In genomic region chr15:81247583-81248340, GRCm38 (mm10) we compare ENCODE assay signal across 8 mouse cellular contexts. TPM values are rescaled to one million over a fixed set of nuclear protein-coding genes. Genes with fewer than 3 reads are reported as not detected.
DNase-seq lines count a peak whose midpoint lies in the region; ATAC-seq and TF ChIP-seq lines count a peak whose summit lies in the region.

No protein-coding gene starts in this region.

- no peak overlapping the region for H3K9ac ChIP-seq in hindbrain, embryonic 13.5 days
- no peak overlapping the region for H3K9ac ChIP-seq in liver, embryonic 13.5 days
- H3K9ac ChIP-seq in forebrain, embryonic 11.5 days (ENCODE audit: low read length): no peak overlapping the region

- 47% methylated on average over 13 of the region's 13 CpGs for WGBS in hindbrain, embryonic 13.5 days
- 65% methylated on average over 13 of the region's 13 CpGs for WGBS in hindbrain, embryonic 10.5 days
- WGBS in liver, embryonic 13.5 days (ENCODE audit: insufficient replicate concordance): 15% methylated on average over 13 of the region's 13 CpGs
- WGBS in forebrain, embryonic 11.5 days: 71% methylated on average over 13 of the region's 13 CpGs

- DNase-seq in hindbrain, embryonic 10.5 days (ENCODE audit: low spot score): no peak
- DNase-seq in heart, postnatal 25 days (ENCODE audit: low spot score): peak; percentile 19
- no peak for DNase-seq in liver, embryonic 13.5 days
- no peak for DNase-seq in left cerebral cortex, postnatal 10 days (ENCODE audit: extremely low spot score in 1 of 2, low spot score in 2 of 2)
- no peak for DNase-seq in forebrain, embryonic 11.5 days (ENCODE audit: low spot score)
- no peak for DNase-seq in c-Kit-positive CD71-positive TER-119-positive erythroid progenitor cells, embryonic 14.5 days (ENCODE audit: low spot score)

- no peak for TF ChIP-seq POLR2A in bone marrow macrophage, adult 2 months (IDR thresholded peaks at IDR 0.05; ENCODE audit: borderline replicate concordance, low read depth, low read length)

- H3K4me1 ChIP-seq in hindbrain, embryonic 13.5 days (replicated peaks): peaks cover 6% of the 10 kb centered on the region
- H3K4me1 ChIP-seq in hindbrain, embryonic 10.5 days (replicated peaks): peaks cover 12% of the 10 kb centered on the region
- peaks cover 9% of the 10 kb centered on the region for H3K4me1 ChIP-seq in bone marrow macrophage, adult 2 months (ENCODE audit: control insufficient read depth, insufficient read depth, low read length)
- H3K4me1 ChIP-seq in liver, embryonic 13.5 days (replicated peaks): peaks cover 5% of the 10 kb centered on the region
- H3K4me1 ChIP-seq in forebrain, embryonic 11.5 days (replicated peaks; ENCODE audit: control insufficient read depth, insufficient read depth, low read length): no peaks in the 10 kb centered on the region

- no peaks in the 10 kb centered on the region for H3K36me3 ChIP-seq in hindbrain, embryonic 13.5 days
- H3K36me3 ChIP-seq in hindbrain, embryonic 10.5 days: no peaks in the 10 kb centered on the region
- H3K36me3 ChIP-seq in liver, embryonic 13.5 days: no peaks in the 10 kb centered on the region
- H3K36me3 ChIP-seq in forebrain, embryonic 11.5 days (ENCODE audit: control insufficient read depth, insufficient read depth, low read length): no peaks in the 10 kb centered on the region

- H3K27me3 ChIP-seq in hindbrain, embryonic 13.5 days: no peaks in the 10 kb centered on the region
- no peaks in the 10 kb centered on the region for H3K27me3 ChIP-seq in hindbrain, embryonic 10.5 days (ENCODE audit: insufficient read depth, poor library complexity, severe bottlenecking)
- H3K27me3 ChIP-seq in liver, embryonic 13.5 days: no peaks in the 10 kb centered on the region
- no peaks in the 10 kb centered on the region for H3K27me3 ChIP-seq in forebrain, embryonic 11.5 days (ENCODE audit: control insufficient read depth, insufficient read depth, low read length)

- H3K4me3 ChIP-seq in hindbrain, embryonic 13.5 days: no peak overlapping the region
- H3K4me3 ChIP-seq in hindbrain, embryonic 10.5 days: no peak overlapping the region
- peak overlapping the region; percentile 30; the same call in 1 of the 2 replicates for H3K4me3 ChIP-seq in bone marrow macrophage, adult 2 months (ENCODE audit: insufficient read depth, low read length)
- H3K4me3 ChIP-seq in liver, embryonic 13.5 days (replicated peaks): no peak overlapping the region
- no peak overlapping the region for H3K4me3 ChIP-seq in forebrain, embryonic 11.5 days (ENCODE audit: low read depth, low read length)

- peaks cover 9% of the 10 kb centered on the region; the same call in 1 of the 2 replicates for H3K9me3 ChIP-seq in hindbrain, embryonic 13.5 days
- H3K9me3 ChIP-seq in hindbrain, embryonic 10.5 days: no peaks in the 10 kb centered on the region
- H3K9me3 ChIP-seq in liver, embryonic 13.5 days (replicated peaks): peaks cover 5% of the 10 kb centered on the region; the same call in 1 of the 2 replicates
- H3K9me3 ChIP-seq in forebrain, embryonic 11.5 days (ENCODE audit: control insufficient read depth, low read length): no peaks in the 10 kb centered on the region; the same call in 1 of the 2 replicates

- H3K4me2 ChIP-seq in hindbrain, embryonic 13.5 days: no peak overlapping the region
- H3K4me2 ChIP-seq in liver, embryonic 13.5 days: peak overlapping the region; percentile 21
- H3K4me2 ChIP-seq in forebrain, embryonic 11.5 days (ENCODE audit: low read depth, low read length, severe bottlenecking): no peak overlapping the region

- TF ChIP-seq CTCF in bone marrow macrophage, adult 2 months (IDR thresholded peaks at IDR 0.05; ENCODE audit: low read depth, low read length): no peak

- 0 out of 2 replicates have a peak overlapping the region, but pooled peaks have one; percentile 40 for H3K27ac ChIP-seq in hindbrain, embryonic 13.5 days
- no peak overlapping the region for H3K27ac ChIP-seq in hindbrain, embryonic 10.5 days
- H3K27ac ChIP-seq in bone marrow macrophage, adult 2 months (ENCODE audit: insufficient read depth, low read depth, low read length): no peak overlapping the region
- no peak overlapping the region for H3K27ac ChIP-seq in liver, embryonic 13.5 days
- H3K27ac ChIP-seq in forebrain, embryonic 11.5 days (ENCODE audit: low read depth, low read length): no peak overlapping the region

- ATAC-seq in hindbrain, embryonic 13.5 days (ENCODE audit: low FRiP score): no peak; the same call in 1 of the 2 replicates
- ATAC-seq in liver, embryonic 13.5 days (ENCODE audit: low read depth): no peak
- ATAC-seq in forebrain, embryonic 11.5 days (replicated peaks; ENCODE audit: low FRiP score): no peak

- intact Hi-C loops in heart, postnatal 25 days (cut with DNase I): no loop called here
- intact Hi-C loops in left cerebral cortex, postnatal 10 days (cut with DNase I): no loop called here

RNA-seq across cellular contexts. Expression of gene Mchr1, which starts 12.5 kb away (rescaled TPM):
- polyA plus RNA-seq in hindbrain, embryonic 13.5 days (2015; fragmentation: Nextera tagmentation; extraction: Ambion mirVana): 1.6 and 2.1 TPM in 2 replicates
- polyA plus RNA-seq in hindbrain, embryonic 10.5 days (2016; fragmentation: Nextera tagmentation; extraction: Ambion mirVana): 0.14 and 0.22 TPM in 2 replicates
- polyA plus RNA-seq in bone marrow macrophage, adult 2 months (2012; ENCODE audit: insufficient read depth, insufficient read length, missing spikeins): not detected in 2 replicates
- not detected for total RNA-seq in heart, postnatal 25 days (2021)
- polyA plus RNA-seq in liver, embryonic 13.5 days (2015; fragmentation: Nextera tagmentation; extraction: Ambion mirVana): 0.05 and 0.10 TPM in 2 replicates
- total RNA-seq in left cerebral cortex, postnatal 10 days (2021): 10 to 100 TPM; 12.9 to 16.9 TPM
- 0.49 TPM in 1 of 2 replicates, not detected in the other for polyA plus RNA-seq in forebrain, embryonic 11.5 days (2014; fragmentation: Nextera tagmentation; extraction: Ambion mirVana)

RNA-seq across cellular contexts. Expression of gene Mrtfa, which starts 57.2 kb away (rescaled TPM):
- 22.9 and 28.6 TPM in 2 replicates for polyA plus RNA-seq in hindbrain, embryonic 13.5 days (2015; fragmentation: Nextera tagmentation; extraction: Ambion mirVana)
- 25.4 and 31.3 TPM in 2 replicates for polyA plus RNA-seq in hindbrain, embryonic 10.5 days (2016; fragmentation: Nextera tagmentation; extraction: Ambion mirVana)
- polyA plus RNA-seq in bone marrow macrophage, adult 2 months (2012; ENCODE audit: insufficient read depth, insufficient read length, missing spikeins): 62.6 and 66.0 TPM in 2 replicates
- total RNA-seq in heart, postnatal 25 days (2021): 1 to 10 TPM; 8.2 to 9.1 TPM
- 3.9 and 4.9 TPM in 2 replicates for polyA plus RNA-seq in liver, embryonic 13.5 days (2015; fragmentation: Nextera tagmentation; extraction: Ambion mirVana)
- 10 to 100 TPM; 43.7 to 47.8 TPM for total RNA-seq in left cerebral cortex, postnatal 10 days (2021)
- 29.7 and 30.5 TPM in 2 replicates for polyA plus RNA-seq in forebrain, embryonic 11.5 days (2014; fragmentation: Nextera tagmentation; extraction: Ambion mirVana)
